ENCODE assay signal across 26 mouse cellular contexts in the genomic region with DNA sequence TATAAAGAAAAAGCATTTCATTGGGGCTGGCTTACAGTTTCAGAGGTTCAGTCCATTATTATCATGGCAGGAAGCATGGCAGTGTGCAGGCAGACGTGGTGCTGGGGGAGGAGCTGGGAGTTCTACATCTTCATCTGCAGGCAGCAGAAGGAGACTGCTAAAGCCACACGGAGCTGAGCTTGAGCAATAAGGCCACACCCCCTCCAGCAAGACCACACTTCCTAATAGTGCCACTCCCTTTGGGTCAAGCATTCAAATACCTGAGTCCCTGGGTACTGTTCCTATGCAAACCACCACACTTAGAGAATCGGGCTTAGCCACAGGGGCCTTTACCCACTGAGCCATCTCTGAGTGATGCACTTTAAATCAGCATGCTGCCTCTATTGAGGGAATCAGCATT. TPM values are rescaled to one million over a fixed set of nuclear protein-coding genes. Genes with fewer than 3 reads are reported as not detected.
DNase-seq lines count a peak whose midpoint lies in the region; ATAC-seq lines count a peak whose summit lies in the region.
"Had no signal": no experiment of that assay in that cellular context is flagged by ENCODE, and none has a peak within 500 bp of the region (broad histone marks: within the 10 kb centered on the region; RNA-seq: fewer than 3 reads in every experiment).

No protein-coding gene starts in this region.

- DNase-seq in liver, embryonic 11.5 days (ENCODE audit: low spot score), result no peak
- DNase-seq in 3134 (ENCODE audit: extremely low read depth, insufficient read length, low spot score), result peak; percentile 30
- DNase-seq in A20 (ENCODE audit: low read depth, low spot score), result peak; percentile 32
- peak; percentile 78 for DNase-seq in ZHBTc4 (ENCODE audit: low read depth, low spot score)
- no peak for DNase-seq in testis, postnatal 14 days (ENCODE audit: low spot score)
- DNase-seq: adrenal gland, postnatal 10 days; cerebellum, adult 8-10 months; cerebellum, postnatal 25 days; heart, postnatal 36 days; kidney, adult 2 months; thymus, postnatal 4 days had no signal

- no peak overlapping the region for H3K9ac ChIP-seq in liver, embryonic 16.5 days (ENCODE audit: low read depth, low read length)
- H3K9ac ChIP-seq in liver, embryonic 11.5 days (ENCODE audit: low read depth, low read length), result no peak overlapping the region
- H3K9ac ChIP-seq in midbrain, embryonic 15.5 days, result no peak overlapping the region
- H3K9ac ChIP-seq: embryonic facial prominence, embryonic 15.5 days; hindbrain, embryonic 12.5 days; intestine, embryonic 15.5 days; limb, embryonic 15.5 days; liver, embryonic 14.5 days; lung, embryonic 15.5 days had no signal

- no peak overlapping the region for H3K4me3 ChIP-seq in liver, embryonic 16.5 days (ENCODE audit: low read depth, low read length)
- no peak overlapping the region for H3K4me3 ChIP-seq in liver, embryonic 11.5 days (ENCODE audit: low read depth, low read length)
- H3K4me3 ChIP-seq in midbrain, embryonic 15.5 days, result no peak overlapping the region
- H3K4me3 ChIP-seq: embryonic facial prominence, embryonic 10.5 days; embryonic facial prominence, embryonic 15.5 days; hindbrain, embryonic 12.5 days; intestine, embryonic 15.5 days; limb, embryonic 10.5 days; limb, embryonic 15.5 days; lung, embryonic 15.5 days had no signal

- ATAC-seq in liver, embryonic 16.5 days (ENCODE audit: low read depth), result peak; percentile 30; the same call in 1 of the 2 replicates
- no peak for ATAC-seq in liver, embryonic 11.5 days (replicated peaks; ENCODE audit: low FRiP score)
- ATAC-seq in CD4-positive, CD25-positive, alpha-beta regulatory T cell, adult 4 months, result no peak
- no peak for ATAC-seq in midbrain, embryonic 15.5 days (replicated peaks)
- ATAC-seq: hindbrain, postnatal 0 days; intestine, embryonic 15.5 days; midbrain, embryonic 16.5 days had no signal

- 28% methylated on average over 3 of the region's 3 CpGs for WGBS in liver, embryonic 16.5 days (ENCODE audit: insufficient replicate concordance)
- WGBS in liver, embryonic 11.5 days, result 26% methylated on average over 3 of the region's 3 CpGs
- WGBS in midbrain, embryonic 15.5 days, result 30% methylated on average over 3 of the region's 3 CpGs

- H3K36me3 ChIP-seq in liver, embryonic 16.5 days (ENCODE audit: control insufficient read depth, insufficient read depth), result no peaks in the 10 kb centered on the region
- H3K36me3 ChIP-seq in liver, embryonic 11.5 days (ENCODE audit: control insufficient read depth, insufficient read depth, low read length), result no peaks in the 10 kb centered on the region
- no peaks in the 10 kb centered on the region for H3K36me3 ChIP-seq in midbrain, embryonic 15.5 days (replicated peaks)
- H3K36me3 ChIP-seq: embryonic facial prominence, embryonic 10.5 days; embryonic facial prominence, embryonic 15.5 days; hindbrain, embryonic 12.5 days; intestine, embryonic 15.5 days; limb, embryonic 10.5 days; limb, embryonic 15.5 days; lung, embryonic 15.5 days had no signal

- no peak overlapping the region for H3K27ac ChIP-seq in liver, embryonic 16.5 days (ENCODE audit: low read length)
- no peak overlapping the region for H3K27ac ChIP-seq in liver, embryonic 11.5 days (ENCODE audit: low read depth, low read length)
- no peak overlapping the region for H3K27ac ChIP-seq in midbrain, embryonic 15.5 days
- H3K27ac ChIP-seq: embryonic facial prominence, embryonic 10.5 days; embryonic facial prominence, embryonic 15.5 days; hindbrain, embryonic 12.5 days; hindbrain, postnatal 0 days; intestine, embryonic 15.5 days; kidney, postnatal 0 days; limb, embryonic 10.5 days; limb, embryonic 15.5 days; liver, embryonic 14.5 days; lung, embryonic 15.5 days had no signal

- no peaks in the 10 kb centered on the region for H3K9me3 ChIP-seq in liver, embryonic 16.5 days (replicated peaks; ENCODE audit: control insufficient read depth, low read length)
- no peaks in the 10 kb centered on the region for H3K9me3 ChIP-seq in liver, embryonic 11.5 days (ENCODE audit: control insufficient read depth, low read length)
- H3K9me3 ChIP-seq in midbrain, embryonic 15.5 days, result no peaks in the 10 kb centered on the region
- H3K9me3 ChIP-seq: embryonic facial prominence, embryonic 10.5 days; embryonic facial prominence, embryonic 15.5 days; hindbrain, embryonic 12.5 days; intestine, embryonic 15.5 days; limb, embryonic 10.5 days; limb, embryonic 15.5 days; lung, embryonic 15.5 days had no signal

- H3K27me3 ChIP-seq in liver, embryonic 16.5 days (ENCODE audit: control insufficient read depth, insufficient read depth, low read depth, low read length), result no peaks in the 10 kb centered on the region
- no peaks in the 10 kb centered on the region for H3K27me3 ChIP-seq in liver, embryonic 11.5 days (replicated peaks; ENCODE audit: control insufficient read depth, insufficient read depth, low read length)
- no peaks in the 10 kb centered on the region for H3K27me3 ChIP-seq in midbrain, embryonic 15.5 days (replicated peaks)
- H3K27me3 ChIP-seq: embryonic facial prominence, embryonic 15.5 days; hindbrain, embryonic 12.5 days; intestine, embryonic 15.5 days; limb, embryonic 15.5 days; lung, embryonic 15.5 days had no signal

- H3K4me2 ChIP-seq in liver, embryonic 16.5 days (ENCODE audit: low read depth, low read length), result no peak overlapping the region
- H3K4me2 ChIP-seq in liver, embryonic 11.5 days, result no peak overlapping the region
- H3K4me2 ChIP-seq in midbrain, embryonic 15.5 days, result no peak overlapping the region
- H3K4me2 ChIP-seq: embryonic facial prominence, embryonic 15.5 days; heart, embryonic 11.5 days; hindbrain, embryonic 12.5 days; intestine, embryonic 15.5 days; limb, embryonic 15.5 days; lung, embryonic 15.5 days had no signal

- no peaks in the 10 kb centered on the region for H3K4me1 ChIP-seq in liver, embryonic 16.5 days (ENCODE audit: control insufficient read depth, low read depth, low read length)
- no peaks in the 10 kb centered on the region for H3K4me1 ChIP-seq in liver, embryonic 11.5 days (replicated peaks; ENCODE audit: control insufficient read depth, insufficient read depth, low read length)
- peaks cover 3% of the 10 kb centered on the region; the same call in 1 of the 2 replicates for H3K4me1 ChIP-seq in midbrain, embryonic 15.5 days
- H3K4me1 ChIP-seq: embryonic facial prominence, embryonic 10.5 days; embryonic facial prominence, embryonic 15.5 days; intestine, embryonic 15.5 days; limb, embryonic 10.5 days; limb, embryonic 15.5 days; lung, embryonic 15.5 days had no signal

RNA-seq across cellular contexts. Expression of a gene that starts 33.4 kb away (rescaled TPM):
- polyA plus RNA-seq in liver, embryonic 16.5 days (2015; fragmentation: Nextera tagmentation; extraction: Ambion mirVana), result 0.37 and 0.68 TPM in 2 replicates
- polyA plus RNA-seq in liver, embryonic 11.5 days (2014; fragmentation: Nextera tagmentation; extraction: Ambion mirVana), result 0.64 and 1.2 TPM in 2 replicates
- not detected for polyA plus RNA-seq in CD4-positive, CD25-positive, alpha-beta regulatory T cell, adult 4 months (2017; shearing (Covaris generic))
- 0.65 and 1.1 TPM in 2 replicates for polyA plus RNA-seq in midbrain, embryonic 15.5 days (2015; fragmentation: Nextera tagmentation; extraction: Ambion mirVana)

RNA-seq across cellular contexts. Expression of a gene that starts 52.6 kb away (rescaled TPM):
- polyA plus RNA-seq in liver, embryonic 16.5 days (2015; fragmentation: Nextera tagmentation; extraction: Ambion mirVana), result 2.2 and 2.6 TPM in 2 replicates
- 3.0 and 3.1 TPM in 2 replicates for polyA plus RNA-seq in liver, embryonic 11.5 days (2014; fragmentation: Nextera tagmentation; extraction: Ambion mirVana)
- 1 to 10 TPM in 1 of 2 experiments, not detected in 1; 1.0 TPM for polyA plus RNA-seq in CD4-positive, CD25-positive, alpha-beta regulatory T cell, adult 4 months (2017; shearing (Covaris generic))
- polyA plus RNA-seq in midbrain, embryonic 15.5 days (2015; fragmentation: Nextera tagmentation; extraction: Ambion mirVana), result 1.6 and 1.9 TPM in 2 replicates

Comparison
In these comparisons a context has a peak if more than half of its experiments do, and no peak if none do; other contexts are left out.
1. DNase-seq: peak in 3134 (single experiment), A20 (single experiment) and ZHBTc4 (single experiment); none in liver, embryonic 11.5 days (single experiment) and testis, postnatal 14 days (single experiment).